Mouse (Mus musculus) induced T-regulatory cell, adult 2 months (primary cell): ENCODE measurements at regions not wholly inside any gene's neighbourhood (a gene's known extent, or its start where the extent isn't known, plus 50 kb on each side); places are given as distances from the start of the nearest gene placed in this dataset.

Experiments
- DNase-seq: peaks from one replicate; pipeline ENCODE4 v3.0.0-alpha.2; 2012; ENCODE audit warnings: low read depth

GRCm38 (mm10) chr3:149167997-149168396 lies 177.6 kb upstream of the Adgrl2 start:
- no peak for DNase-seq

GRCm38 (mm10) chr3:149164804-149165203 lies 174.4 kb upstream of the Adgrl2 start:
- DNase-seq = no peak

GRCm38 (mm10) chr3:149163591-149163990 lies 173.2 kb upstream of the Adgrl2 start:
- DNase-seq = no peak

GRCm38 (mm10) chr3:149160833-149161232 lies 170.5 kb upstream of the Adgrl2 start:
- no peak for DNase-seq

GRCm38 (mm10) chr3:149157381-149157780 lies 167.0 kb upstream of the Adgrl2 start:
- DNase-seq = no peak

GRCm38 (mm10) chr3:149152312-149152711 lies 162.0 kb upstream of the Adgrl2 start:
- no peak for DNase-seq

GRCm38 (mm10) chr3:149150796-149151195 lies 160.4 kb upstream of the Adgrl2 start:
- DNase-seq = no peak

GRCm38 (mm10) chr3:149148608-149149007 lies 158.3 kb upstream of the Adgrl2 start:
- DNase-seq = no peak

- DNase-seq = no peak
These were observed 157.6 kb upstream of the Adgrl2 start for GRCm38 (mm10) chr3:149147916-149148315.

- no peak for DNase-seq
These were observed 156.3 kb upstream of the Adgrl2 start for GRCm38 (mm10) chr3:149146673-149147072.

- DNase-seq = no peak
These were observed 150.1 kb upstream of the Adgrl2 start for GRCm38 (mm10) chr3:149140461-149140860.

GRCm38 (mm10) chr3:149134028-149134938 lies 143.9 kb upstream of the Adgrl2 start:
- DNase-seq = no peak

GRCm38 (mm10) chr3:149118806-149119205 lies 128.5 kb upstream of the Adgrl2 start:
- DNase-seq = no peak

- DNase-seq = no peak
These were observed 127.3 kb upstream of the Adgrl2 start for GRCm38 (mm10) chr3:149117684-149118056.

- no peak for DNase-seq
These were observed 126.8 kb upstream of the Adgrl2 start for GRCm38 (mm10) chr3:149117018-149117683.

- DNase-seq = no peak
These were observed 126.2 kb upstream of the Adgrl2 start for GRCm38 (mm10) chr3:149116604-149117003.

GRCm38 (mm10) chr3:149115901-149116300 lies 125.5 kb upstream of the Adgrl2 start:
- no peak for DNase-seq

GRCm38 (mm10) chr3:149112878-149113277 lies 122.5 kb upstream of the Adgrl2 start:
- no peak for DNase-seq

- DNase-seq = no peak
These were observed 121.4 kb upstream of the Adgrl2 start for GRCm38 (mm10) chr3:149111529-149112439.

GRCm38 (mm10) chr3:149110831-149111230 lies 120.5 kb upstream of the Adgrl2 start:
- DNase-seq = no peak

GRCm38 (mm10) chr3:149105709-149106450 lies 115.5 kb upstream of the Adgrl2 start:
- no peak for DNase-seq

GRCm38 (mm10) chr3:149105181-149105580 lies 114.8 kb upstream of the Adgrl2 start:
- no peak for DNase-seq
